Mouse (Mus musculus) G1E (cell line): ENCODE results near the gene 4933407L21Rik.

Experiments used
- CTCF ChIP-seq: IDR thresholded peaks from 2 replicates; pipeline ENCODE4 v1.5.1; 2012; ENCODE audit warnings: low read depth, low read length, inconsistent platforms, mixed read lengths
- GATA1 ChIP-seq: IDR thresholded peaks from 2 replicates; pipeline ENCODE4 v1.6.1; 2012; ENCODE audit warnings: borderline replicate concordance, low read length, inconsistent platforms, mixed read lengths
- GATA2 ChIP-seq: IDR thresholded peaks from 2 replicates; pipeline ENCODE4 v1.6.1; 2012; ENCODE audit warnings: low read depth, low read length, inconsistent platforms, borderline replicate concordance
- TAL1 ChIP-seq: conservative IDR thresholded peaks from 2 replicates; pipeline ENCODE4 v1.6.1; 2012; ENCODE audit warnings: low read depth, low read length, inconsistent platforms, mixed read lengths

DNA sequence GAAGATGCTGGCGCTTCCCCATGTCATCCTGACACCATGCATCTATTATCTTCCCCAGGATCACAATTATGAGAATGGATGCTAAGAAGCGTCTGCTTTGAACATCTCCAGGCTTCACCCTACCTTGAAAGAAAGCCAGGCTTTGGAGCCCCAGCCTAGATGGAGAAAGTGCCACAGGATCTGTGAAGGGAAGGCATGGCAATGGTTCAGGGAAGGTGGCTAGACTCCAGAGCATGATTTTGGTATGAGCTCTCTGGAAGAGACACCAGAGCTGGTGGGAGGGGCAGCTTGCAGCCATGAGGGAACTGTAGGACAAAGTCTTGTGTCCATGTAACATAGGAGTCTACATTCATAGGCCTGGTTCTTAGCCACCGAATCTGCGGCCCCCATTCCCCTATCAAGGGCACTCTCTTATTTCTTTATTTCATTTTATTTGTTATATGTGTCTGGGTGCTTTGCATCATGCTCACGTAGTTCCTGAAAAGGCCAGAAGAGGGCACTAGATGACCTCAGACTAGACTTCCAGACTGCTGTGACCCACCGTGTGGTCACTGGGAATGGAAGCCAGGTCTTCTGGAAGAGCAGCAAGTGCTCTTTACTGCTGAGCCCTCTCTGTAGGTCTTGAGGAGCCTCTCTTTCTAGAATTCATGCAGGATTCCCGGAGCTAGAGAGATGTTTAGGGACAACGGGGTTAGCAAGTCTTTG lies 7.0 kb downstream of the 4933407L21Rik start:
- TF ChIP-seq GATA1 (no peak), CTCF (peak; percentile 88), TAL1 (no peak), GATA2 (no peak)
